Mouse (Mus musculus) kidney, embryonic 14.5 days (tissue): ENCODE results near the gene Mrpl23. TPM values are rescaled to one million over a fixed set of nuclear protein-coding genes. Genes with fewer than 3 reads are reported as not detected.

Source experiments
- ATAC-seq: fragments of 200-750 bp; cut with Nextera tagmentation; 2 replicates; pipeline ENCODE4 v1.8.0; 2017; ENCODE audit warnings: moderate number of reproducible peaks, mild to moderate bottlenecking, moderate TSS enrichment, moderate library complexity; ENCODE audit not compliant: low FRiP score, low TSS enrichment
- H3K27ac ChIP-seq: fragments of 300-500 bp; sonication (generic); 2 replicates; pipeline ENCODE4 v1.5.1; 2014; ENCODE audit warnings: low read depth, mild to moderate bottlenecking, low read length, moderate library complexity, mixed read lengths
- H3K27me3 ChIP-seq: fragments of 300-500 bp; sonication (generic); 2 replicates; pipeline ENCODE4 v1.6.1; 2014; ENCODE audit warnings: mild to moderate bottlenecking, low read length; ENCODE audit not compliant: control insufficient read depth, insufficient read depth
- H3K36me3 ChIP-seq: fragments of 300-500 bp; sonication (generic); 2 replicates; pipeline ENCODE4 v1.6.1; 2014; ENCODE audit warnings: low read length, mixed read lengths; ENCODE audit not compliant: control insufficient read depth, insufficient read depth
- H3K4me1 ChIP-seq: fragments of 300-500 bp; sonication (generic); 2 replicates; pipeline ENCODE4 v1.6.1; 2014; ENCODE audit warnings: low read length, mixed read lengths; ENCODE audit not compliant: control insufficient read depth, insufficient read depth
- H3K4me2 ChIP-seq: fragments of 300-500 bp; sonication (generic); replicated peaks from 2 replicates; pipeline ENCODE4 v1.6.1; 2014; ENCODE audit warnings: low read depth, mild to moderate bottlenecking, low read length
- H3K4me3 ChIP-seq: fragments of 300-500 bp; sonication (generic); 2 replicates; pipeline ENCODE4 v1.5.1; 2014; ENCODE audit warnings: mild to moderate bottlenecking, low read length
- H3K9ac ChIP-seq: fragments of 300-500 bp; sonication (generic); 2 replicates; pipeline ENCODE4 v1.6.1; 2014; ENCODE audit warnings: low read depth, mild to moderate bottlenecking, low read length, moderate library complexity
- H3K9me3 ChIP-seq: fragments of 300-500 bp; sonication (generic); 2 replicates; pipeline ENCODE4 v1.6.1; 2016; ENCODE audit warnings: low read length; ENCODE audit not compliant: control insufficient read depth
- whole genome bisulfite sequencing: fragments of 180-500 bp; shearing (Covaris S2); extraction: QIAGEN DNeasy Blood & Tissue Kit; methylation state at CpG from one replicate; pipeline ENCODE4 v1.1.7; 2014; 5-methylcytosine and 5-hydroxymethylcytosine counted together
- polyA plus RNA-seq: library from polyadenylated mRNA; unstranded; fragments of >200 nt; fragmentation: Nextera tagmentation; extraction: Ambion mirVana; gene quantifications from 2 replicates; pipeline ENCODE4 v1.2.1, GENCODE M21; 2014

Gene Mrpl23
- polyA plus RNA-seq, 1 experiment from 2014 or later, result 33.4 TPM

GRCm38 (mm10) chr7:142529350-142529749, 3.1 kb upstream of the Mrpl23 start:
- peak overlapping the region; percentile 45; the same call in 1 of the 2 replicates for H3K27ac ChIP-seq
- no peak overlapping the region for H3K9ac ChIP-seq
- no peak for ATAC-seq
- WGBS, result 72% methylated on average over 10 of the region's 10 CpGs
- no peaks in the 10 kb centered on the region for H3K9me3 ChIP-seq
- no peak overlapping the region for H3K4me2 ChIP-seq
- no peaks in the 10 kb centered on the region for H3K27me3 ChIP-seq
- H3K4me1 ChIP-seq, result peaks cover 57% of the 10 kb centered on the region
- H3K4me3 ChIP-seq, result no peak overlapping the region
- no peaks in the 10 kb centered on the region for H3K36me3 ChIP-seq

DNA sequence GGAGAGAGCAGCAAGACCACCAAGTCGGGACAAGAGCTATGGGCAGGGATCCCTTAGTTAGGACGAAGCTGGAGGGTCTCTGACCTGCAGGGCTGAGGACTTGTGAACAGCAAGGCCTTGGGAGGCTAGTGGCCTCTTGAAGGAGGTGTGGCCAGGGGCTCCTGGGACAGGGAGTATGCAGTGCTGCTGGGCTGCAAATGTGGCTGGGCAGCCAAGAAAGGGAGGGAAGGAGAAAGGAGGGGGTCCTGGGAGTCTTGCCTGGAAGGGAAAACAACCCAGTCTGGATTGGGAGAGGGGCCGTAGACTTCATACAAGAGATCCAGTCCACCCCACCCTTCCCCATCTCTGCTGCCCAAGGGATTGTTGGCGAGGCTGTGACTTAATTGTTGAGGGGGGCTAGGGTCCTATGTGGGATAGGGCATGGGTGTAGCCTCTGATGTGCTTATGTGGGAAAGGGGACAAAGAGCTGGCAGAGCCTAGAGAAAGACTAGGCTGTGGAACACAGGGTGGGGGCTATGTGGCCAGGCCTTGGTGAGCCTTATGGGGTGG, 439 bp upstream of the Mrpl23 start:
- no peaks in the 10 kb centered on the region for H3K27me3 ChIP-seq
- 0 out of 2 replicates have a peak, but pooled peaks have one; percentile 2 for ATAC-seq
- peak overlapping the region; percentile 73; the same call in 1 of the 2 replicates for H3K4me2 ChIP-seq
- WGBS, result 64% methylated on average over 4 of the region's 4 CpGs
- 0 out of 2 replicates have a peak overlapping the region, but pooled peaks have one; percentile 76 for H3K9ac ChIP-seq
- no peak overlapping the region for H3K4me3 ChIP-seq
- H3K36me3 ChIP-seq, result 0 out of 2 replicates have a peak, but pooled peaks cover 4% of the 10 kb centered on the region
- no peaks in the 10 kb centered on the region for H3K9me3 ChIP-seq
- H3K27ac ChIP-seq, result peak overlapping the region; percentile 94; the same call in 1 of the 2 replicates
- H3K4me1 ChIP-seq, result peaks cover 37% of the 10 kb centered on the region

- H3K9ac ChIP-seq, result peak overlapping the region; percentile 76
- no peaks in the 10 kb centered on the region for H3K27me3 ChIP-seq
- peaks cover 33% of the 10 kb centered on the region for H3K4me1 ChIP-seq
- H3K36me3 ChIP-seq, result 0 out of 2 replicates have a peak, but pooled peaks cover 4% of the 10 kb centered on the region
- H3K4me3 ChIP-seq, result peak overlapping the region; percentile 62
- ATAC-seq, result peak; percentile 86
- WGBS, result 2% methylated on average over 39 of the region's 44 CpGs
- peak overlapping the region; percentile 73 for H3K4me2 ChIP-seq
- no peaks in the 10 kb centered on the region for H3K9me3 ChIP-seq
- H3K27ac ChIP-seq, result peak overlapping the region; percentile 94
Observed at GRCm38 (mm10) chr7:142533059-142533855, 771 bp downstream of the Mrpl23 start.

DNA sequence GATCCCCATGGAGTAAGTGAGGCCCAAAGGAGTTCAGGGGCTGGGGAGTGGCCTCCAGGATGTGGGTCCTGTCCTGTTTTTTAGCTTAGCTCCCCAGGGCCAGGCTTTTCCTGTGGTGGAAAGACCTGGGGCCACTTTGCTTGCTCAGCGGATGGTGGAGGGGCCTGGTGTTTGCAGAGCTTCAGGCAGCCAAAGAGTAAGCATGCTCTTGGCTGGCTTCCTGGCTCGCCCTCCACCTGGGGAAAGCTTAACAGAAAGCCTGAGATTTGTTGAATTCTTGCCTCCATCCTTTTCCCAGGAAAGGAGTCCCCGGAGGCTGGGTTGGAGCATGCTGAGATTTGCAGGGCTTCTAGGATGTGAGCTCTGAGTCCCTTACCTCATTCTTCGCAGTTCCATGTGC, 2.6 kb downstream of the Mrpl23 start:
- ATAC-seq, result no peak
- Histone ChIP-seq H3K27ac (peak overlapping the region; percentile 94), H3K4me3 (no peak overlapping the region), H3K4me2 (no peak overlapping the region), H3K9ac (no peak overlapping the region), H3K27me3 (no peaks in the 10 kb centered on the region), H3K4me1 (peaks cover 52% of the 10 kb centered on the region), H3K36me3 (0 out of 2 replicates have a peak, but pooled peaks cover 4% of the 10 kb centered on the region), H3K9me3 (no peaks in the 10 kb centered on the region)
- WGBS, result 68% methylated on average over 4 of the region's 4 CpGs

DNA sequence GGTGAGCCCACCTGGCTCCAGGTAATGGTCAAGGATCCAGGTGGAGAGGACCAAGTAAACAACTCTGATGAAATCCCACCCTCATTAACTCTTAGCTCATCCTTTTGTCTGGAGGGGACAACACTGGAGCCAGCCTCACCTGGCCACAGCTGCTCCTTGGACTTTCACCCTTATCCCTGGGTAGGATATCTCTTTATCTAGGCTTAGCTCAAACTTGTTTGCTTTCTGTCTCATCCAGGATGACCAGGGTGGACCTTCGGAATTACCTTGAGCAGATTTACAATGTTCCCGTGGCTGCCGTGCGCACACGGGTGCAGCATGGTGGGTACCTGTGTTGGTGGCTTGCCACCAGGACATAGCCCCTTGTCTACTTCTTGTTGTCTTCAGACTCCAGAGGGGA, 3.3 kb downstream of the Mrpl23 start:
- Histone ChIP-seq H3K27me3 (no peaks in the 10 kb centered on the region), H3K36me3 (peaks cover 5% of the 10 kb centered on the region; the same call in 1 of the 2 replicates), H3K4me1 (peaks cover 55% of the 10 kb centered on the region), H3K4me3 (no peak overlapping the region), H3K4me2 (no peak overlapping the region), H3K9me3 (no peaks in the 10 kb centered on the region), H3K9ac (no peak overlapping the region), H3K27ac (peak overlapping the region; percentile 94; the same call in 1 of the 2 replicates)
- WGBS, result 98% methylated on average over 5 of the region's 5 CpGs
- ATAC-seq, result no peak

DNA sequence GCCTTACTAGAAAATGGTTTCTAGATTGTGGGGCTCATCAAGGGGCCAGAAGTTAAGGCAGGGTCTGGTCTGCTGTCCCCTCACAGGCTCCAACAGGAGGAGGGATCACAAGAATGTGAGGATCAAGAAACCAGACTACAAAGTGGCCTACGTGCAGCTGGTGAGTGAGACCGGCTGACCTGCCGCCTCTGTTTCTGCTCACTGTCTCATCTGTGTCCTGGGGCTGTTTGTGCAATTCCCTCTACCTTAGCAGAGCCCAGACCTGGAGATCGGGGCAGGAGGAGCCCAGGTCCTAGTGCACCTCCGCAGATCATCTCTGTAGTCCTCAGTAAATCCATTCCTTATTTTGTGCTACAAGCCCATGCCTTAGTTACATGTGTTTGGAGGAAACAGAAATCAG, 4.7 kb downstream of the Mrpl23 start:
- Histone ChIP-seq H3K4me1 (peaks cover 60% of the 10 kb centered on the region), H3K4me2 (no peak overlapping the region), H3K27ac (peak overlapping the region; percentile 89), H3K9me3 (no peaks in the 10 kb centered on the region), H3K4me3 (no peak overlapping the region), H3K36me3 (peaks cover 9% of the 10 kb centered on the region; the same call in 1 of the 2 replicates), H3K9ac (no peak overlapping the region), H3K27me3 (no peaks in the 10 kb centered on the region)
- WGBS, result 38% methylated on average over 5 of the region's 5 CpGs
- no peak for ATAC-seq

DNA sequence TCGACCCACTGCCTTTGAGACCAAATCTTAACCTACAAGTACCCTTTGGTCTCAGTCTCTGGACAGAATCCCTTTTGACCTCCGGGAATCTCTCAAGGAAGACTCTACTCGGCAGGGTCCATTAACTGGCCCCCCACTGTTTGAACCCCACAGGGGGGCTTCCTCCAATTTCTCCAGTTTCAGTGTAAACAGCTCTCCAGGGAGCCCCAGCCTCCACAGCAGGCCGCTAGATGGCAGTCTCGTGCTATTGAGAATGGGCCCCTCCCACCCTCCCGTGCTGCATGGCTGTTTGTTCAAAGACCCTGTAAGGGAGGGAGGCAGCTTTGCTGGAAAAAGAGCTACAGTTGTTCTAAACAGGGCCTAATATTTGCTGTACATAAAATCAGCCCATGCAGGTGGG, 5.4 kb downstream of the Mrpl23 start:
- H3K4me3 ChIP-seq, result no peak overlapping the region
- no peaks in the 10 kb centered on the region for H3K9me3 ChIP-seq
- peak overlapping the region; percentile 89 for H3K27ac ChIP-seq
- H3K4me2 ChIP-seq, result no peak overlapping the region
- peaks cover 9% of the 10 kb centered on the region; the same call in 1 of the 2 replicates for H3K36me3 ChIP-seq
- no peaks in the 10 kb centered on the region for H3K27me3 ChIP-seq
- peak; percentile 64 for ATAC-seq
- H3K9ac ChIP-seq, result peak overlapping the region; percentile 40; the same call in 1 of the 2 replicates
- WGBS, result 5% methylated on average over 6 of the region's 6 CpGs
- peaks cover 62% of the 10 kb centered on the region for H3K4me1 ChIP-seq

DNA sequence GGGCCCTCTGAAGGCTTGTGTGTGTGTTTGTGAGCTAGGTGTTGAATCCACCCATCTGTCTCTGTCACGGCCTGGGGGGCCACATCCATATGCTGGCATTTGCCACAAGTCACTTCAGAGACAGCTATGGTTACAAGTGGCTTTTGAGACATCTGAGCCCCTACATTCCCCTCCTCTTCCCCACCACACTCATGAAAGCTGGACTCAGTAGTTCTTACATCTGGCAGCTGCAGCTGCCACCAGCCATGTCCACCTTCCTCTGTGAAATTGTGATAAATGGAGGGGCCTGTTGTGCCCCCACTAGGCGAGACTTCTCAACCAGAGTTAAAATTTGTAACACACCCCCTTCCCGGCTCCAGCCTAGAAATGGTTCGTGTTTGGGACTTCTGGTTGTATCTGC, 5.8 kb downstream of the Mrpl23 start:
- Histone ChIP-seq H3K27ac (peak overlapping the region; percentile 89), H3K4me1 (peaks cover 65% of the 10 kb centered on the region), H3K4me2 (no peak overlapping the region), H3K9me3 (no peaks in the 10 kb centered on the region), H3K36me3 (peaks cover 9% of the 10 kb centered on the region; the same call in 1 of the 2 replicates), H3K27me3 (no peaks in the 10 kb centered on the region), H3K4me3 (no peak overlapping the region), H3K9ac (peak overlapping the region; percentile 40)
- ATAC-seq, result no peak
- 20% methylated on average over 4 of the region's 4 CpGs for WGBS

DNA sequence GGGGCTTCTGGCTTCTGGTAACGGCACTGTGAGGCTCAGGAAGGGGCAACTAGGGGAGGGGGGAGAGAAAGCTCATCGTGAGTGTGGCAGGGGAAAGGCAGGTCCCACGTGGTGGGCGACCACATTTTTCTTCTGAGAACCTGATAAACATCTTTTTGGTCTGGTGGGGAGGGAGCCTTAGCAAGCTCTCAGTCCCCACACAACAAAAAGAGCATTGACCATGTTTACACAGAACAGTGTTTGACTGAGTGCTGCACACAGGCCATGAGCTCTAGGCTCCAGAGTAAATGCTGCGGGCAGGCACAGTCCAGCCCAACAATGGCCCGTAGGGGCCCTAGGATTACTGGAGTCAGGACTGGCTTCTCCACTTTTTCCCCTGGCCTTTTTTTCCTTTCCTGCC, 6.3 kb downstream of the Mrpl23 start:
- peaks cover 65% of the 10 kb centered on the region for H3K4me1 ChIP-seq
- no peak overlapping the region for H3K4me3 ChIP-seq
- WGBS, result 27% methylated on average over 6 of the region's 6 CpGs
- no peak for ATAC-seq
- no peaks in the 10 kb centered on the region for H3K9me3 ChIP-seq
- no peak overlapping the region for H3K4me2 ChIP-seq
- peaks cover 9% of the 10 kb centered on the region; the same call in 1 of the 2 replicates for H3K36me3 ChIP-seq
- H3K27me3 ChIP-seq, result no peaks in the 10 kb centered on the region
- H3K27ac ChIP-seq, result peak overlapping the region; percentile 89
- peak overlapping the region; percentile 40; the same call in 1 of the 2 replicates for H3K9ac ChIP-seq
